Mouse (Mus musculus): ENCODE measurements around the gene Adk. TPM values are rescaled to one million over a fixed set of nuclear protein-coding genes. Genes with fewer than 3 reads are reported as not detected.

Adk gene
- total and polyA plus RNA-seq, 2 experiments from 2014 or later, result 126 to 246 TPM

DNA sequence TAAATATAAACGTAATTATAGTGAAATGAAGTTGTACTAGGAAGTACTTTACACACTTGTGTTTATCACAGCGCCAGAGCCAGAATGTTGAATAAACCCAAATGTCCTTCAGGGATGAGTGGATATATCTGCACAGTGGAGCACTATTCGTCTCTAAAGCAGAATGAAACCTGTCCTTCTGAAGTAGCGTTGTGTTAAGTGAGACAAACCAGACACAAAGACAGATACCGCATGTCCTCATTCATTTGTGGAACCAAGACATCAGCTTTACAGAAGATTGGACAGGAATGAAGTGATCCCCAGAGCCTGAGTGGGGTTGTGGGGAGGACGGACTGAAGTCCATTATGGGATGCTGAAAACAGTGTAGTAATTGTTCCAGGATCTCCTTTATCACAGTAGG lies 126.0 kb downstream of the Adk start:
- DNase-seq (ENCODE audit: low spot score) (peak; percentile 39), ATAC-seq (ENCODE audit: insufficient read depth, low read depth) (peak; percentile 79)
- no peaks in the 10 kb centered on the region for H3K36me3 ChIP-seq (replicated peaks; ENCODE audit: control insufficient read depth, insufficient read depth, low read length)
- 34% methylated on average over 6 of the region's 6 CpGs for WGBS
- H3K9me3 ChIP-seq (replicated peaks; ENCODE audit: control insufficient read depth, low read length), result no peaks in the 10 kb centered on the region
- H3K27ac ChIP-seq (ENCODE audit: low read depth), result peak overlapping the region; percentile 86
- no peak overlapping the region for H3K4me3 ChIP-seq (ENCODE audit: low read depth, low read length)
- no peak overlapping the region for H3K4me2 ChIP-seq (ENCODE audit: low read depth, low read length)
- H3K9ac ChIP-seq (replicated peaks; ENCODE audit: low read depth, low read length), result no peak overlapping the region
- H3K4me1 ChIP-seq (ENCODE audit: control insufficient read depth, insufficient read depth), result peaks cover 9% of the 10 kb centered on the region; the same call in 1 of the 2 replicates
- H3K27me3 ChIP-seq (ENCODE audit: control insufficient read depth, insufficient read depth, low read length), result no peaks in the 10 kb centered on the region
- TF ChIP-seq CTCF (IDR thresholded peaks at IDR 0.05; ENCODE audit: low read depth), result no peak
- TF ChIP-seq EP300 (IDR thresholded peaks at IDR 0.05; ENCODE audit: low read depth), result no peak

GRCm38 (mm10) chr14:21181053-21181452 lies 128.7 kb downstream of the Adk start:
- peaks cover 9% of the 10 kb centered on the region; the same call in 1 of the 2 replicates for H3K4me1 ChIP-seq (ENCODE audit: control insufficient read depth, insufficient read depth)
- no peak for ATAC-seq (ENCODE audit: insufficient read depth, low read depth)

DNA sequence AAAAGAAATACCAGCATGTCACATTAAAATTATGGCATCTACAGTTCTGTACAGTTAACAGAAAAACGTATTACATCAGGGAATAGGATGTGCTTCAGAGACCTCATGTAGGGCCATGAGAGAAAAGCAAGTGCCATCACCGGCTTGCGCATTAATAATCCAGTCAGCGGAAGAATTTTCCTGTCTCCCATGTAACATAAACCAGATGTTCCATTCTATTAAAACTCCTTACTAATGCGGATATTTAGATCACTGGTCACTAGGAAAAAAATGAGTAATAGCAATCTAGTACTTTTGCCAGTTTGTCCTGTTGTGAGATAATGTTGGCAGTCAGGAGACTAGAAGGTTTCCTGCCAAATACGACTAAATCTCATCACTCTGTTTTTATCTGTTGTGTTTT lies 139.6 kb downstream of the Adk start:
- ATAC-seq (ENCODE audit: insufficient read depth, low read depth) (no peak), DNase-seq (ENCODE audit: low spot score) (no peak)
- no peak overlapping the region for H3K27ac ChIP-seq (ENCODE audit: low read depth)
- no peak overlapping the region for H3K9ac ChIP-seq (replicated peaks; ENCODE audit: low read depth, low read length)
- 77% methylated on average over 6 of the region's 6 CpGs for WGBS
- H3K9me3 ChIP-seq (replicated peaks; ENCODE audit: control insufficient read depth, low read length), result no peaks in the 10 kb centered on the region
- H3K27me3 ChIP-seq (ENCODE audit: control insufficient read depth, insufficient read depth, low read length), result no peaks in the 10 kb centered on the region
- H3K4me2 ChIP-seq (ENCODE audit: low read depth, low read length), result no peak overlapping the region
- TF ChIP-seq CTCF (IDR thresholded peaks at IDR 0.05; ENCODE audit: low read depth) (no peak), EP300 (IDR thresholded peaks at IDR 0.05; ENCODE audit: low read depth) (no peak)
- no peaks in the 10 kb centered on the region for H3K36me3 ChIP-seq (replicated peaks; ENCODE audit: control insufficient read depth, insufficient read depth, low read length)
- 0 out of 2 replicates have a peak, but pooled peaks cover 4% of the 10 kb centered on the region for H3K4me1 ChIP-seq (ENCODE audit: control insufficient read depth, insufficient read depth)
- H3K4me3 ChIP-seq (ENCODE audit: low read depth, low read length), result no peak overlapping the region

More at GRCm38 (mm10) chr14:21181053-21181452, 128.7 kb downstream of the Adk start:
- Histone ChIP-seq H3K27ac (ENCODE audit: low read depth) (no peak overlapping the region), H3K36me3 (replicated peaks; ENCODE audit: control insufficient read depth, insufficient read depth, low read length) (no peaks in the 10 kb centered on the region), H3K4me3 (ENCODE audit: low read depth, low read length) (no peak overlapping the region), H3K4me2 (ENCODE audit: low read depth, low read length) (no peak overlapping the region), H3K9me3 (replicated peaks; ENCODE audit: control insufficient read depth, low read length) (no peaks in the 10 kb centered on the region), H3K9ac (replicated peaks; ENCODE audit: low read depth, low read length) (no peak overlapping the region), H3K27me3 (ENCODE audit: control insufficient read depth, insufficient read depth, low read length) (no peaks in the 10 kb centered on the region)
- DNase-seq (ENCODE audit: low spot score), result no peak
- no peak for TF ChIP-seq CTCF (IDR thresholded peaks at IDR 0.05; ENCODE audit: low read depth)
- no peak for TF ChIP-seq EP300 (IDR thresholded peaks at IDR 0.05; ENCODE audit: low read depth)
- WGBS, result 44% methylated on average over 3 of the region's 3 CpGs

GRCm38 (mm10) chr14:21192749-21193148 lies 140.4 kb downstream of the Adk start:
- 91% methylated on average over 3 of the region's 3 CpGs for WGBS
- Histone ChIP-seq H3K4me3 (ENCODE audit: low read depth, low read length) (no peak overlapping the region), H3K4me1 (ENCODE audit: control insufficient read depth, insufficient read depth) (0 out of 2 replicates have a peak, but pooled peaks cover 4% of the 10 kb centered on the region), H3K27me3 (ENCODE audit: control insufficient read depth, insufficient read depth, low read length) (no peaks in the 10 kb centered on the region), H3K4me2 (ENCODE audit: low read depth, low read length) (no peak overlapping the region), H3K9ac (replicated peaks; ENCODE audit: low read depth, low read length) (no peak overlapping the region), H3K27ac (ENCODE audit: low read depth) (no peak overlapping the region), H3K9me3 (replicated peaks; ENCODE audit: control insufficient read depth, low read length) (no peaks in the 10 kb centered on the region), H3K36me3 (replicated peaks; ENCODE audit: control insufficient read depth, insufficient read depth, low read length) (no peaks in the 10 kb centered on the region)
- TF ChIP-seq EP300 (IDR thresholded peaks at IDR 0.05; ENCODE audit: low read depth), result no peak
- TF ChIP-seq CTCF (IDR thresholded peaks at IDR 0.05; ENCODE audit: low read depth), result no peak
- DNase-seq (ENCODE audit: low spot score), result no peak
- ATAC-seq (ENCODE audit: insufficient read depth, low read depth), result no peak

DNA sequence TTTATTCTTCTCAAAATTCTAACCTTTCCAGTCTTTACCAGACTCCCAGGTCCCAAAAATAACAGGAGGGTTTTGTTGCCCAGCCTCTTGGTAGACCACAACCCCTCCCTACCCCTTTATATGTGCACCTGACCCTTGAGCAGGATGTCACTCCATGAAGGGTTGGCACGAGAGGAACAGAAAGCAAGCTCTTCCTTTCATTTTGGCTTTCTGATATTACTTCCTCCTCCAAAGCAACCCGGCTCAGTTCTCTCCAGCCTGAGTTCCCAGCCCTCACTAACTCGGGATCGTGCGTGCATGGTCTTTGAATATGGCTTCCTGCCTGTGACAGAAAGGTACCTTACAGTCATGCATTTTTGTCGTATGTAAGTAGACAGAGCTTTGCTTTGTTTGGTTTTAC lies 142.0 kb downstream of the Adk start:
- Histone ChIP-seq H3K4me1 (ENCODE audit: control insufficient read depth, insufficient read depth) (0 out of 2 replicates have a peak, but pooled peaks cover 4% of the 10 kb centered on the region), H3K9ac (replicated peaks; ENCODE audit: low read depth, low read length) (no peak overlapping the region), H3K27ac (ENCODE audit: low read depth) (no peak overlapping the region), H3K27me3 (ENCODE audit: control insufficient read depth, insufficient read depth, low read length) (no peaks in the 10 kb centered on the region), H3K36me3 (replicated peaks; ENCODE audit: control insufficient read depth, insufficient read depth, low read length) (no peaks in the 10 kb centered on the region), H3K4me2 (ENCODE audit: low read depth, low read length) (no peak overlapping the region), H3K4me3 (ENCODE audit: low read depth, low read length) (no peak overlapping the region), H3K9me3 (replicated peaks; ENCODE audit: control insufficient read depth, low read length) (no peaks in the 10 kb centered on the region)
- no peak for TF ChIP-seq CTCF (IDR thresholded peaks at IDR 0.05; ENCODE audit: low read depth)
- TF ChIP-seq EP300 (IDR thresholded peaks at IDR 0.05; ENCODE audit: low read depth), result no peak
- ATAC-seq (ENCODE audit: insufficient read depth, low read depth), result no peak
- 76% methylated on average over 6 of the region's 6 CpGs for WGBS
- DNase-seq (ENCODE audit: low spot score), result no peak

GRCm38 (mm10) chr14:21200850-21201249 lies 148.5 kb downstream of the Adk start:
- no peak overlapping the region for H3K4me3 ChIP-seq (ENCODE audit: low read depth, low read length)
- H3K27me3 ChIP-seq (ENCODE audit: control insufficient read depth, insufficient read depth, low read length), result no peaks in the 10 kb centered on the region
- DNase-seq (ENCODE audit: low spot score) (no peak), ATAC-seq (ENCODE audit: insufficient read depth, low read depth) (no peak)
- no peak overlapping the region for H3K27ac ChIP-seq (ENCODE audit: low read depth)
- no peaks in the 10 kb centered on the region for H3K4me1 ChIP-seq (ENCODE audit: control insufficient read depth, insufficient read depth)
- no peak overlapping the region for H3K4me2 ChIP-seq (ENCODE audit: low read depth, low read length)
- no peak overlapping the region for H3K9ac ChIP-seq (replicated peaks; ENCODE audit: low read depth, low read length)
- H3K36me3 ChIP-seq (replicated peaks; ENCODE audit: control insufficient read depth, insufficient read depth, low read length), result no peaks in the 10 kb centered on the region
- 77% methylated on average over 3 of the region's 3 CpGs for WGBS
- H3K9me3 ChIP-seq (replicated peaks; ENCODE audit: control insufficient read depth, low read length), result no peaks in the 10 kb centered on the region
- TF ChIP-seq CTCF (IDR thresholded peaks at IDR 0.05; ENCODE audit: low read depth) (no peak), EP300 (IDR thresholded peaks at IDR 0.05; ENCODE audit: low read depth) (no peak)

Data from heart, postnatal 0 days (tissue).